Mouse (Mus musculus) brain, embryonic 14.5 days (tissue): ENCODE measurements around the gene Pdgfb.

Source experiments
- CTCF ChIP-seq: fragments of 200-500 bp; IDR thresholded peaks from 2 replicates; pipeline ENCODE4 v1.5.1; 2012; ENCODE audit warnings: inconsistent platforms, mild to moderate bottlenecking, moderate library complexity, borderline replicate concordance; ENCODE audit not compliant: insufficient read depth, insufficient read length; ENCODE audit errors: extremely low read depth
- POLR2A ChIP-seq: fragments of 200-500 bp; IDR thresholded peaks from 2 replicates; pipeline ENCODE4 v1.6.1; 2012; ENCODE audit warnings: mild to moderate bottlenecking, inconsistent platforms, borderline replicate concordance; ENCODE audit not compliant: poor library complexity, insufficient read depth, insufficient read length, severe bottlenecking; ENCODE audit errors: extremely low read depth

- TF ChIP-seq CTCF (no peak), POLR2A (no peak)
Observed at GRCm38 (mm10) chr15:79970940-79971339, 43.8 kb downstream of the Pdgfb start, which contains the start of gene Cbx7.
